Mouse (Mus musculus) leukemia stem cell, adult 10-12 weeks (primary cell): ENCODE results near the gene Pttg1ip. TPM values are rescaled to one million over a fixed set of nuclear protein-coding genes. Genes with fewer than 3 reads are reported as not detected.

Experiments used
- polyA plus RNA-seq: library from polyadenylated mRNA; stranded (reverse); fragments of >175 nt; gene quantifications from 2 replicates; pipeline ENCODE4 v1.2.3, GENCODE M21; 2012; ENCODE audit warnings: low replicate concordance

Pttg1ip gene
- polyA plus RNA-seq: 22.2 and 37.6 TPM in 2 replicates

DNA sequence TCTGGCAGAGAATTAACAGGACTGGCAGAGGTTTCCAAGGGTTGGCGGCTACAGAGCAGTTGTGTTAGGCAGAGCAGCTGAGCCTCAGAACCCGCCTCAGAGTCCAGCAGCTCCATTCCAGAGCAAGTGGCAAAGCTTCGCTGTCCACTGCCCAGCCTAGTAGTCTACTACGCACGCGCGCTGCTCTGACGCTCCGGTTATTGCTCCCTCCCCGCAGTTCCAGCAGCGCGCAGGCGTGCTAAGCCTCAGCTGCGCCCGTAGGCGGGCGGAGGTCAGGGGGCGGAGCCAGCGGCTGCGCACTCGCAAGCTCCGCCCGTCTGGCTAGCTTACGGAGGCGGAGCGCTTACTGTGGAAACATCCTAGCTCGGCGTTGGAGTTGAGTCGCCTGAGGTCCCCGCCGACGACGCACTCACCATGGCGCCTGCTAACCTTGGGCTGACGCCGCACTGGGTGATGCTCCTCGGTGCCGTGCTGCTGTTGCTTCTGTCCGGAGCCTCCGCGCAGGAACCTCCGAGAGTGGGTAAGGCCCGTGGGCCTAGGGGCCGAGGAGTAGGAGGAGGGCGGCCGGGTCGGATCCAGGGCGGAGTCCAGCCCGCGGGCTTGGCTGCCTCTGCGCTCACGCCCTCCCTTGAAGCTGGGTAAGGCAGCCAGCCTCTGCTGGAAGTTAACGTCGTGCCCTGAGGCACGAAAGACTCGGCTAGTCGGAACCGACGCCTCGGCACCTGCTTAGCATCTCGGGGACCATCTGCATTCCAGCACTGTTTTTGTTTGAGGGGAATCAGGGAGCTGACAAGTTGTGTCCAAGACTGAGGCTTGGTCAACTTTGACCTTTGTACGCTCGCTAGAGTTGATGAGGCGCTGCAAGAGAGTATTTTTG is at the start of gene Pttg1ip:
Gene Pttg1ip, plus strand, starts transcription at position 313 of the 877 bp plus-strand sequence.

GRCm38 (mm10) chr10:77605908-77606826 is 24.6 kb downstream of the Pttg1ip start, which contains the start of the genes Sumo3 and Gm49325:
TSS of gene Sumo3 (plus strand) at chr10:77606097.
TSS of gene Gm49325 (plus strand) at chr10:77606197.

GRCm38 (mm10) chr10:77622055-77622988 is 40.8 kb downstream of the Pttg1ip start, which contains the start of gene Ube2g2:
TSS of gene Ube2g2 (plus strand) at chr10:77622275.

Other genes starting within 250 kb of the Pttg1ip start
- 0.32 and 0.81 TPM in 2 replicates for gene Adarb1, start 163.4 kb upstream of the Pttg1ip start, polyA plus RNA-seq
- 53.1 and 149 TPM in 2 replicates for gene Fam207a, start 65.9 kb upstream of the Pttg1ip start, polyA plus RNA-seq
- 3.8 and 15.3 TPM in 2 replicates for gene Itgb2, start 51.5 kb upstream of the Pttg1ip start, polyA plus RNA-seq
- 36.3 and 57.5 TPM in 2 replicates for gene Sumo3, start 24.4 kb downstream of the Pttg1ip start, polyA plus RNA-seq
- gene Gm49325, start 24.5 kb downstream of the Pttg1ip start, polyA plus RNA-seq: not detected in 2 replicates
- gene Ube2g2, start 40.6 kb downstream of the Pttg1ip start, polyA plus RNA-seq: 15.4 and 47.2 TPM in 2 replicates
- 0.10 and 0.16 TPM in 2 replicates for gene Tspear, start 104.8 kb downstream of the Pttg1ip start, polyA plus RNA-seq
- not detected in 2 replicates for gene Gm19402, start 109.0 kb downstream of the Pttg1ip start, polyA plus RNA-seq
- gene Gm9508, start 115.5 kb downstream of the Pttg1ip start, polyA plus RNA-seq: not detected in 2 replicates
- not detected in 2 replicates for gene Gm10272, start 124.9 kb downstream of the Pttg1ip start, polyA plus RNA-seq
- not detected in 2 replicates for gene Gm10024, start 129.7 kb downstream of the Pttg1ip start, polyA plus RNA-seq
- not detected in 2 replicates for gene Gm10142, start 134.1 kb downstream of the Pttg1ip start, polyA plus RNA-seq
- gene Krtap12-1, start 138.9 kb downstream of the Pttg1ip start, polyA plus RNA-seq: not detected in 2 replicates
- not detected in 2 replicates for gene Gm10100, start 144.8 kb downstream of the Pttg1ip start, polyA plus RNA-seq
- gene Gm18596, start 160.9 kb downstream of the Pttg1ip start, polyA plus RNA-seq: 0.22 TPM in 1 of 2 replicates, not detected in the other
- not detected in 2 replicates for gene Gm9736, start 169.6 kb downstream of the Pttg1ip start, polyA plus RNA-seq
- not detected in 2 replicates for gene Gm3233, start 178.0 kb downstream of the Pttg1ip start, polyA plus RNA-seq
- 0.28 TPM in 1 of 2 replicates, not detected in the other for gene Gm3238, start 189.6 kb downstream of the Pttg1ip start, polyA plus RNA-seq
- gene Gm7138, start 195.2 kb downstream of the Pttg1ip start, polyA plus RNA-seq: not detected in 2 replicates
- not detected in 2 replicates for gene Gm3250, start 200.8 kb downstream of the Pttg1ip start, polyA plus RNA-seq
- not detected in 2 replicates for gene Gm7137, start 206.5 kb downstream of the Pttg1ip start, polyA plus RNA-seq
- gene Gm9639, start 213.4 kb downstream of the Pttg1ip start, polyA plus RNA-seq: not detected in 2 replicates
- not detected in 2 replicates for gene Gm19668, start 217.4 kb downstream of the Pttg1ip start, polyA plus RNA-seq
- not detected in 2 replicates for gene Gm9507, start 230.1 kb downstream of the Pttg1ip start, polyA plus RNA-seq
- gene Gm2696, start 233.0 kb downstream of the Pttg1ip start, polyA plus RNA-seq: not detected in 2 replicates
- not detected in 2 replicates for gene Krtap10-4, start 245.4 kb downstream of the Pttg1ip start, polyA plus RNA-seq